Mouse (Mus musculus): ENCODE results near the gene Gm20671.

DNA sequence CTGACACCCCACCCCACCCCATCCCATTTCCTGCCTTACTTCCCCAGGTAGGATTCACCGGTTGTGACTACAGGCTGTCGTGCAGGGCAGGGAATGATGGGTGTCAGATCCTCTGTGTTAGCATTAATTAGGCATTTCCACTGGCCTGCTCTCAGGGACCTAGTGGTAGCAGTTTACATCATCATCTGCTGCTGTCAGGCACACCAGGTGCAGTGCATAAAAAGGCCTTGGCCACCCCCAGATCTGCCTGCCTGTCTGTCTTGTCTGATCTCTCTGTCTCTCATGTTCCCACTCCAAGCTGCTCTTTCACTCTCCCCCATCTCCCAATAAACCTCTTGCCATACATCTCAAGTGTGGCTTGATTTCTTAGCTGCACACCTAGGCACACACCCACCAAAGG, 75.2 kb downstream of the Gm20671 start:
- TF ChIP-seq EP300 (IDR thresholded peaks at IDR 0.05) (no peak), CTCF (IDR thresholded peaks at IDR 0.05) (no peak)

All from lung, postnatal 0 days (tissue).